Mouse (Mus musculus) lung, adult 2 months (tissue): ENCODE data around the gene Cdk18. TPM values are rescaled to one million over a fixed set of nuclear protein-coding genes. Genes with fewer than 3 reads are reported as not detected.

ENCODE experiments used
- DNase-seq: peaks from one replicate; pipeline ENCODE4 v3.0.0; 2022
- H3K4me1 ChIP-seq: fragments of 200-500 bp; 2 replicates; pipeline ENCODE4 v1.6.1; 2011; ENCODE audit warnings: low read length; ENCODE audit not compliant: control insufficient read depth, insufficient read depth
- H3K4me3 ChIP-seq: fragments of 200-500 bp; replicated peaks from 2 replicates; pipeline ENCODE3; 2011; ENCODE audit warnings: low read depth, mild to moderate bottlenecking, control low read depth, low read length; ENCODE audit errors: extremely low read depth
- CTCF ChIP-seq: fragments of 200-500 bp; IDR thresholded peaks from 2 replicates; pipeline ENCODE4 v1.5.1; 2011; ENCODE audit warnings: mild to moderate bottlenecking, low read length, control low read depth; ENCODE audit not compliant: insufficient read depth
- POLR2A ChIP-seq: fragments of 200-500 bp; IDR thresholded peaks from 2 replicates; pipeline ENCODE4 v1.6.1; 2011; ENCODE audit warnings: low read depth, mild to moderate bottlenecking, control low read depth, low read length, borderline replicate concordance; ENCODE audit errors: extremely low read depth
- WGBS: fragments of 180-500 bp; shearing (Covaris S2); methylation state at CpG from one replicate; pipeline ENCODE4 v1.1.7; 2018; 5-methylcytosine and 5-hydroxymethylcytosine counted together
- polyA plus RNA-seq: library from polyadenylated mRNA; depleted of rRNA; stranded (reverse); fragments of >200 nt; gene quantifications from 2 replicates; pipeline ENCODE4 v1.2.3, GENCODE M21; 2012; rRNA removed

Cdk18 gene
- polyA plus RNA-seq, 1 experiment, result 32.8 TPM

DNA sequence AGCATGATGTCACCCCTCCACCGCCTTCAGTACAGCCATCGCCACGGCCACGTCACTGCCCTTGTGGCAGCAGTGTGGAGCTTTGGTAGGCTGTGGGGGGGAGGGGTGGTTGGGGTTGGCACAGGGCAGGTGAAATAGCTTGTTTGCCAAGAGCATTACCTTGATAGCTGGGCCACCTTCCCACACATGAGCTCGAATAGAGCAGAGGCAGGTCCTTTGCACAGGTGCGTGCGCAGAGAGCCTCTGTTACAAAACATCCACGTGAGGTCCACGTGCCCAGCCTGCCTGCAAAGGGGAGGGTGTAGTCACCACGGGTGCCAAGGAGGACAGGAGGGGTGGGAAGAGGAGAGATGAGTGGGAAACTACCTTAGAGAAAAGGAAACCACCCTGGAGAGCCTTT is 63.9 kb downstream of the Cdk18 start:
- DNase-seq, result peak; percentile 28
- Histone ChIP-seq H3K4me1 (no peaks in the 10 kb centered on the region), H3K4me3 (no peak overlapping the region)
- 77% methylated on average over 10 of the region's 10 CpGs for WGBS
- no peak for TF ChIP-seq POLR2A
- no peak for TF ChIP-seq CTCF

DNA sequence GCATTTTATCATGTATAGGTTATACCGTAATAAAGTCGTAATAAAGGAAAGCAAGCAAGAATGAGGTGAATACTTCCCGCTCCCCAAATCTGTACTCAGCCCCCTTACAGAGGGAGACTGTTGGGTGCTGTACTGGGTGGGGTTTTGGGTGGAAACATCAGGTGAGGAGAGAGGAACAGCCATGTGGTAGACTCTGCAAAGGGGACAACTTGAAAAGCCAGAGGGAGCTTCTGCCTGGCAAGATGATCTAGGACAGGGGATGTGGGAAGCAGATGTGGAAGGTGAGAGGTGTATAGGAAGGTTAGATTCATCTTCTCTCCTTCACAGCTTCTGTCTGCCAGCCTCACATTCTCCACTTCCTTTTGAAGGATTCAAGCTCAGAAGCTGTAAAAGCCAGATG is 68.8 kb downstream of the Cdk18 start:
- Histone ChIP-seq H3K4me3 (no peak overlapping the region), H3K4me1 (peaks cover 5% of the 10 kb centered on the region; the same call in 1 of the 2 replicates)
- WGBS, result 87% methylated on average over 3 of the region's 3 CpGs
- no peak for DNase-seq
- TF ChIP-seq POLR2A (no peak), CTCF (no peak)

- TF ChIP-seq POLR2A (no peak), CTCF (no peak)
- Histone ChIP-seq H3K4me1 (peaks cover 5% of the 10 kb centered on the region; the same call in 1 of the 2 replicates), H3K4me3 (no peak overlapping the region)
- WGBS, result 89% methylated on average over 8 of the region's 8 CpGs
- DNase-seq, result no peak
Observed at GRCm38 (mm10) chr1:132069436-132069835, 70.0 kb downstream of the Cdk18 start.

DNA sequence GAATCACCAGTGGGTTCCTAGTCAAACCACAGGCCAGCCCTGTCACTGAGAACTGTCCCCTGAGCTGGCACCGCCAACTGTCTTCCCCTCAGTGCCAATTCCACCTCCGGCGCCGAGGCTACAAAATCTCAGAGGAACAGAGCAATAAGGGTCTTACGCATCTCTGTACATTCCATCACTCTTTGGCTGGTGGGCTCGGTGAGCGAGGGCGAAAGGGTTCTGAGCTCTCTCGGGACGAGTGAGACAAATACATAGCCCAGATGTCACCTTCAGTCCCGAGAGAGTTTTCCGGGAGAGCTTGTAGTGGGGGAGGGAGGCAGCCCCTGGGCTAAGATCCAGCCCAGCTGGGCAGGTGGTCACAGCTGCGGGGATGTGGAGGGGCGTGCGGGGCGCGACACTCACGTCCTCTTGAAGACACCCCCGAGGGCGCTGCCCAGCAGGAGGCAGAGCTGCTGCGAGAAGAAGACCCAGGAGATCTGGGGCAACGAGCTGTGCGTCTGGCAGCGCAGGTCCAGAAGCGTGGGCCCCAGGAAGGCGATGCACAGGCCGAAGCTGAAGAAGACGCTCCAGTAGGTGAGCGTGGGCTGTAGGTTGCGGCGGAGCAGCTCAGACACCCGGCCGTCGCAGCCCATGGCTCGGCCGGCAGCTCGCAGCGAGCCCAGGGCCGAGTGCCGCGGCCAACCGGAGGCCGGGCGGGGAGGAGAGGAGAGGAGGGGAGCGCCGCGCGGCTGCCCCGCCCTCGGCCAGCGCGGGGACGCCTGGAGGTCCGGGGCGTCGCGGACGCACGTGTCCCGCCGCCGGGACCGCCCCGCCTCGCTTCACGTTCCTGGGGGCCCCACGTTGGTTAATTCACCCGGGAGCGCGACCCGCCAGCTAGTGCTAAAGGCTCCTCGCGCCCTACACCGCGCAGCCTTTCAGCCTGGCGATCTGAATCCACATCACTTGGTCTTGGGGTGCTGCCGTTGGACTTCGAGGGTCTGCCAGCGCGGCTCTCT is 71.9 kb downstream of the Cdk18 start, which contains the start of gene Mfsd4a:
Gene Mfsd4a, minus strand, starts transcription at position 802 of the 995 bp plus-strand sequence.
- Histone ChIP-seq H3K4me3 (peak within 1 kb of the TSS; percentile 59), H3K4me1 (peaks cover 5% of the 10 kb centered on the region; the same call in 1 of the 2 replicates)
- 3% methylated on average over 78 of the region's 80 CpGs for WGBS
- peak; percentile 44 for DNase-seq
- TF ChIP-seq CTCF (no peak), POLR2A (no peak)

GRCm38 (mm10) chr1:132065475-132066172 is 73.9 kb downstream of the Cdk18 start:
- TF ChIP-seq CTCF (no peak), POLR2A (no peak)
- no peak for DNase-seq

DNA sequence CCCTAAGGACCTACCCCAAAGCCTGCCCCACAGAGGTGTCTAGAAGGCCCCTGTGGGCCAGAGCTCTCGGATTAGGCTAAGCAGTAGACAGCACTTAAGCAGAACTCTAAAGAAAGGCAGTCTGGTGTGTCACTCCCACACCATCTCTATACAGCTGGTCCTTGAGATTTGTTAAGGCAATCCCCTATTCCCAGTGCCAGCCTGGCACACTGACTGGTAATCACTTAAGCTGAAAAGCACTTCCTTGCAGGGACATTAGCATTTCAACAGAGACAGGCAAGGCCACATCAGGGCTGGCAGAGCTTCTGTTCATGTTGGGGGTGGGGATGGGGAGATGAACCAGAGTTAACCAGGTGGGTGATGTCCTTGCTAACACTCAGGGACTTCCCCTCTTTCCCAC is 74.5 kb downstream of the Cdk18 start:
- no peak for DNase-seq
- TF ChIP-seq CTCF (no peak), POLR2A (no peak)
- Histone ChIP-seq H3K4me3 (no peak overlapping the region), H3K4me1 (peaks cover 5% of the 10 kb centered on the region; the same call in 1 of the 2 replicates)
- 85% methylated on average over 1 of the region's 1 CpGs for WGBS

More at GRCm38 (mm10) chr1:132065475-132066172, 73.9 kb downstream of the Cdk18 start:
- no peak overlapping the region for H3K4me3 ChIP-seq
- H3K4me1 ChIP-seq, result peaks cover 5% of the 10 kb centered on the region; the same call in 1 of the 2 replicates
- WGBS, result 76% methylated on average over 8 of the region's 8 CpGs

- TF ChIP-seq CTCF, result no peak
- no peak for TF ChIP-seq POLR2A
- H3K4me1 ChIP-seq, result peaks cover 5% of the 10 kb centered on the region; the same call in 1 of the 2 replicates
- WGBS, result 73% methylated on average over 4 of the region's 4 CpGs
- no peak for DNase-seq
- no peak overlapping the region for H3K4me3 ChIP-seq
Observed at GRCm38 (mm10) chr1:132063096-132063495, 76.4 kb downstream of the Cdk18 start.

Other genes starting within 250 kb of the Cdk18 start
- gene Nucks1, start 229.2 kb downstream of the Cdk18 start, polyA plus RNA-seq, result 5.6 and 11.3 TPM in 2 replicates
- 14.0 and 14.2 TPM in 2 replicates for gene Slc45a3, start 176.7 kb downstream of the Cdk18 start, polyA plus RNA-seq
- 27.0 and 39.9 TPM in 2 replicates for gene Elk4, start 132.1 kb downstream of the Cdk18 start, polyA plus RNA-seq
- gene Mfsd4a, start 71.6 kb downstream of the Cdk18 start, polyA plus RNA-seq, result 5.0 and 6.1 TPM in 2 replicates
- gene Lemd1, start 51.7 kb upstream of the Cdk18 start, polyA plus RNA-seq, result not detected in 2 replicates
- not detected in 2 replicates for gene AC124108.1, start 51.8 kb upstream of the Cdk18 start, polyA plus RNA-seq
- not detected in 2 replicates for gene Gm10188, start 90.1 kb upstream of the Cdk18 start, polyA plus RNA-seq
- 3.2 and 4.6 TPM in 2 replicates for gene Klhdc8a, start 158.9 kb upstream of the Cdk18 start, polyA plus RNA-seq
- gene Nuak2, start 176.4 kb upstream of the Cdk18 start, polyA plus RNA-seq, result 9.6 and 10.4 TPM in 2 replicates